Mouse (Mus musculus): Measurements from ENCODE around the gene Clmp. TPM values are rescaled to one million over a fixed set of nuclear protein-coding genes. Genes with fewer than 3 reads are reported as not detected.

Gene Clmp
- polyA plus RNA-seq, 1 experiment from 2014 or later, result 26.2 TPM

DNA sequence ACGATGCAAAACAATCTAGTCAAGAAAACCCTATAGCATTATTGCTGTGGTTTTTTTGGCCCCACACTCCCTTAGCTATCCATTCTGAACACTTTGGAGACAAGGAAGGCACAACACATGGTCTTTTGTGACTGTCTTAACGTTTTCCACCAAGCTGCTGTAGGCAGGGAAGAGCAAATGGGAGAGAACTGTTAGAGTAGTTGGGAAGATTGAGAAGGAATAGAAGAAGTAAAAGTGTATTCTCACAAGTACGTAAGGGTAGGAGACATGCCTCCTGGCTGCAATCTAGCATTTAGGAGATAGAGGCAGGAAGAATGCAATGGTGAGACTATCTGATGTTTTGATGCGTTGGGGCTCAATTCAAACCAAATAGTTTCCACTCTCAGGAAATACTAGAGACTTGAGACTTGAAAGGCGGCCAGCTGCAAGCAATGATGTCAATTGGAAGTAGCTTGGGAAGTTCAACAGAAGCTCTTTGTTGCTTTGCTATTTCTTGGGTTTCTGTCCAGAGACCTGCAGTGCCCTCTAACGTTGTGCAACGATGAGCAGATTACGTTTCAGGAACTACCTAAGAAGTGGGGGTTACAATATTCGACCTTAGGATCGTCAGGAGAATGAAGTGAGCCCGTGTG is 121.6 kb downstream of the Clmp start:
- Histone ChIP-seq H3K4me1 (ENCODE audit: control insufficient read depth, insufficient read depth, low read length) (peaks cover 37% of the 10 kb centered on the region), H3K9me3 (ENCODE audit: control insufficient read depth, low read length) (no peaks in the 10 kb centered on the region), H3K36me3 (ENCODE audit: control insufficient read depth, insufficient read depth, low read length) (peaks cover 15% of the 10 kb centered on the region), H3K27ac (ENCODE audit: low read depth, low read length) (peak overlapping the region; percentile 65), H3K4me2 (no peak overlapping the region), H3K4me3 (ENCODE audit: low read depth, low read length) (no peak overlapping the region), H3K27me3 (ENCODE audit: control insufficient read depth, insufficient read depth, low read length) (no peaks in the 10 kb centered on the region), H3K9ac (ENCODE audit: low read length) (0 out of 2 replicates have a peak overlapping the region, but pooled peaks have one; percentile 9)
- 31% methylated on average over 11 of the region's 11 CpGs for WGBS
- DNase-seq (ENCODE audit: low spot score, missing footprints), result peak; percentile 91
- ATAC-seq (ENCODE audit: low FRiP score), result 0 out of 2 replicates have a peak, but pooled peaks have one; percentile 0

- Histone ChIP-seq H3K27ac (ENCODE audit: low read depth, low read length) (peak overlapping the region; percentile 42), H3K36me3 (ENCODE audit: control insufficient read depth, insufficient read depth, low read length) (peaks cover 15% of the 10 kb centered on the region), H3K4me2 (no peak overlapping the region), H3K9ac (ENCODE audit: low read length) (no peak overlapping the region), H3K27me3 (ENCODE audit: control insufficient read depth, insufficient read depth, low read length) (no peaks in the 10 kb centered on the region), H3K4me1 (ENCODE audit: control insufficient read depth, insufficient read depth, low read length) (peaks cover 37% of the 10 kb centered on the region), H3K9me3 (ENCODE audit: control insufficient read depth, low read length) (no peaks in the 10 kb centered on the region), H3K4me3 (ENCODE audit: low read depth, low read length) (no peak overlapping the region)
- ATAC-seq (ENCODE audit: low FRiP score) (peak; percentile 66), DNase-seq (ENCODE audit: low spot score, missing footprints) (peak; percentile 90)
- 23% methylated on average over 16 of the region's 16 CpGs for WGBS
These were observed 122.5 kb downstream of the Clmp start for GRCm38 (mm10) chr9:40808061-40808906.

GRCm38 (mm10) chr9:40808907-40809280 is 123.1 kb downstream of the Clmp start:
- peaks cover 31% of the 10 kb centered on the region for H3K4me1 ChIP-seq (ENCODE audit: control insufficient read depth, insufficient read depth, low read length)
- H3K4me2 ChIP-seq, result no peak overlapping the region
- H3K36me3 ChIP-seq (ENCODE audit: control insufficient read depth, insufficient read depth, low read length), result peaks cover 11% of the 10 kb centered on the region
- no peak overlapping the region for H3K4me3 ChIP-seq (ENCODE audit: low read depth, low read length)
- WGBS, result 38% methylated on average over 8 of the region's 8 CpGs
- DNase-seq (ENCODE audit: low spot score, missing footprints) (peak; percentile 88), ATAC-seq (ENCODE audit: low FRiP score) (peak; percentile 62)
- no peak overlapping the region for H3K9ac ChIP-seq (ENCODE audit: low read length)
- no peaks in the 10 kb centered on the region for H3K27me3 ChIP-seq (ENCODE audit: control insufficient read depth, insufficient read depth, low read length)
- H3K9me3 ChIP-seq (ENCODE audit: control insufficient read depth, low read length), result no peaks in the 10 kb centered on the region
- H3K27ac ChIP-seq (ENCODE audit: low read depth, low read length), result peak overlapping the region; percentile 42

- no peaks in the 10 kb centered on the region for H3K27me3 ChIP-seq (ENCODE audit: control insufficient read depth, insufficient read depth, low read length)
- H3K4me2 ChIP-seq, result no peak overlapping the region
- DNase-seq (ENCODE audit: low spot score, missing footprints) (no peak), ATAC-seq (ENCODE audit: low FRiP score) (no peak)
- no peak overlapping the region for H3K9ac ChIP-seq (ENCODE audit: low read length)
- no peaks in the 10 kb centered on the region for H3K36me3 ChIP-seq (ENCODE audit: control insufficient read depth, insufficient read depth, low read length)
- no peak overlapping the region for H3K27ac ChIP-seq (ENCODE audit: low read depth, low read length)
- no peak overlapping the region for H3K4me3 ChIP-seq (ENCODE audit: low read depth, low read length)
- H3K4me1 ChIP-seq (ENCODE audit: control insufficient read depth, insufficient read depth, low read length), result peaks cover 16% of the 10 kb centered on the region
- WGBS, result 47% methylated on average over 2 of the region's 2 CpGs
- no peaks in the 10 kb centered on the region for H3K9me3 ChIP-seq (ENCODE audit: control insufficient read depth, low read length)
These were observed 126.1 kb downstream of the Clmp start for GRCm38 (mm10) chr9:40811860-40812259.

DNA sequence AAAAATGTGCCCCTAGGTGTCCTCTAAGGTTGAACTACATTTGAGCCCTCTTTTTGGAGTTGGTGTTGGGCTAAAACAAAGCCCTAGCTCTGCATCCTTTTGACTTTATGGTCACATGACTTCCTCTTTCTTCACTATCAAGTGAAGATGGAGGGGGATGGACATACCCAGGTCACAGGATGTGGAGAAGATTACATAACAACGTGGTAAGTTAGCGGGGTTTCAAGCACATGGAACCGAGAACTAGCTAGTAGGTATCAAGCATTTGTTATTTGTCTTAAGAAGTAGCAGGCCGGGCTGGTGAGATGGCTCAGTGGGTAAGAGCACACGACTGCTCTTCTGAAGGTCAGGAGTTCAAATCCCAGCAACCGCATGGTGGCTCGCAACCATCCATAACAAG is 128.3 kb downstream of the Clmp start:
- Histone ChIP-seq H3K27me3 (ENCODE audit: control insufficient read depth, insufficient read depth, low read length) (no peaks in the 10 kb centered on the region), H3K4me2 (no peak overlapping the region), H3K9ac (ENCODE audit: low read length) (no peak overlapping the region), H3K9me3 (ENCODE audit: control insufficient read depth, low read length) (no peaks in the 10 kb centered on the region), H3K4me1 (ENCODE audit: control insufficient read depth, insufficient read depth, low read length) (no peaks in the 10 kb centered on the region), H3K27ac (ENCODE audit: low read depth, low read length) (no peak overlapping the region), H3K36me3 (ENCODE audit: control insufficient read depth, insufficient read depth, low read length) (no peaks in the 10 kb centered on the region), H3K4me3 (ENCODE audit: low read depth, low read length) (no peak overlapping the region)
- ATAC-seq (ENCODE audit: low FRiP score), result no peak
- WGBS, result 90% methylated on average over 7 of the region's 7 CpGs
- no peak for DNase-seq (ENCODE audit: low spot score, missing footprints)

DNA sequence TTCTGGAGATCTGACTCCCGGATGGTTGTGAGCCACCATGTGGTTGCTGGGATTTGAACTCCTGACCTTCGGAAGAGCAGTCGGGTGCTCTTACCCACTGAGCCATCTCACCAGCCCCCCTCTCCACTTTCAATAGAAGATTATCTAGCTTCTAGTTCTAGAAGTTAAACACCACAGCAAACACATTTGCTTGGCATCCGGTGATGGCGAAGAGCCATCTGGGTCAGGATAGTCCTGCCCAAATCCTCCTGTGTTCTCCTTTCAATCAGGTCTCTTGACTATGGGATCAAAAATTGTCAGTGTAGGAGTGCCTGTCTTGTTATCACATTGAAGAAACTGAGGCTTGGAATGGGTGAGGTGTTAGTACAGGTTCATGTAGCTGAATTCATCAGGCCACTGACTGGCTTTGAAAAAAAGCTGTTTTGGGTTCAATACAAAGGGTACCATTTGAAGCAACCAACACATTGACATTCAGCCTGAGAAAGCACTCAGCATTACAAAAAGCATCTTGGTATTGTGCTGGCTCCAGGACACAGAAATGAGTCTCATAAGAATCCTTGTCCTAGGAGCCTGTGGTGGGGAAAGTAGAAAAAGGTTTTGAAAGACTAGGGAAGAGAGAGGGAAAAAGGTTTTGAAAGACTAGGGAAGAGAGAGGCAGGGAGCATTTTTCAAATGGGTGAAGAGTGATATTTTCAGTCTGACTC is 131.7 kb downstream of the Clmp start:
- Histone ChIP-seq H3K4me1 (ENCODE audit: control insufficient read depth, insufficient read depth, low read length) (peaks cover 3% of the 10 kb centered on the region; the same call in 1 of the 2 replicates), H3K27ac (ENCODE audit: low read depth, low read length) (no peak overlapping the region), H3K4me2 (no peak overlapping the region), H3K9me3 (ENCODE audit: control insufficient read depth, low read length) (no peaks in the 10 kb centered on the region), H3K27me3 (ENCODE audit: control insufficient read depth, insufficient read depth, low read length) (no peaks in the 10 kb centered on the region), H3K9ac (ENCODE audit: low read length) (no peak overlapping the region), H3K4me3 (ENCODE audit: low read depth, low read length) (no peak overlapping the region), H3K36me3 (ENCODE audit: control insufficient read depth, insufficient read depth, low read length) (no peaks in the 10 kb centered on the region)
- ATAC-seq (ENCODE audit: low FRiP score), result no peak
- no peak for DNase-seq (ENCODE audit: low spot score, missing footprints)
- 86% methylated on average over 5 of the region's 5 CpGs for WGBS

GRCm38 (mm10) chr9:40825601-40826000 is 139.8 kb downstream of the Clmp start:
- H3K36me3 ChIP-seq (ENCODE audit: control insufficient read depth, insufficient read depth, low read length), result no peaks in the 10 kb centered on the region
- ATAC-seq (ENCODE audit: low FRiP score) (no peak), DNase-seq (ENCODE audit: low spot score, missing footprints) (peak; percentile 77)
- H3K9me3 ChIP-seq (ENCODE audit: control insufficient read depth, low read length), result no peaks in the 10 kb centered on the region
- WGBS, result 48% methylated on average over 6 of the region's 6 CpGs
- no peak overlapping the region for H3K4me3 ChIP-seq (ENCODE audit: low read depth, low read length)
- H3K27ac ChIP-seq (ENCODE audit: low read depth, low read length), result no peak overlapping the region
- H3K27me3 ChIP-seq (ENCODE audit: control insufficient read depth, insufficient read depth, low read length), result no peaks in the 10 kb centered on the region; the same call in 1 of the 2 replicates
- H3K9ac ChIP-seq (ENCODE audit: low read length), result no peak overlapping the region
- H3K4me2 ChIP-seq, result no peak overlapping the region
- H3K4me1 ChIP-seq (ENCODE audit: control insufficient read depth, insufficient read depth, low read length), result peaks cover 3% of the 10 kb centered on the region; the same call in 1 of the 2 replicates

- H3K4me1 ChIP-seq (ENCODE audit: control insufficient read depth, insufficient read depth, low read length), result peaks cover under 1% of the 10 kb centered on the region; the same call in 1 of the 2 replicates
- no peak overlapping the region for H3K4me2 ChIP-seq
- no peak overlapping the region for H3K27ac ChIP-seq (ENCODE audit: low read depth, low read length)
- H3K27me3 ChIP-seq (ENCODE audit: control insufficient read depth, insufficient read depth, low read length), result no peaks in the 10 kb centered on the region; the same call in 1 of the 2 replicates
- H3K36me3 ChIP-seq (ENCODE audit: control insufficient read depth, insufficient read depth, low read length), result no peaks in the 10 kb centered on the region
- H3K4me3 ChIP-seq (ENCODE audit: low read depth, low read length), result no peak overlapping the region
- DNase-seq (ENCODE audit: low spot score, missing footprints) (peak; percentile 69), ATAC-seq (ENCODE audit: low FRiP score) (no peak)
- WGBS, result 88% methylated on average over 4 of the region's 4 CpGs
- H3K9ac ChIP-seq (ENCODE audit: low read length), result no peak overlapping the region
- H3K9me3 ChIP-seq (ENCODE audit: control insufficient read depth, low read length), result no peaks in the 10 kb centered on the region
These were observed 141.6 kb downstream of the Clmp start for GRCm38 (mm10) chr9:40827366-40827765.
